Mouse (Mus musculus) urinary bladder, adult 2 months (tissue): ENCODE data around the gene Abca2. TPM values are rescaled to one million over a fixed set of nuclear protein-coding genes. Genes with fewer than 3 reads are reported as not detected.

ENCODE experiments used
- DNase-seq: peaks from one replicate; pipeline ENCODE4 v3.0.0; 2022; ENCODE audit warnings: low spot score
- polyA plus RNA-seq: library from polyadenylated mRNA; depleted of rRNA; stranded (reverse); fragments of >200 nt; gene quantifications from 2 replicates; pipeline ENCODE4 v1.2.3, GENCODE M21; 2012; rRNA removed

Abca2 gene
- polyA plus RNA-seq, 1 experiment = 6.3 TPM

- DNase-seq = no peak
Measured at GRCm38 (mm10) chr2:25493476-25493961, 65.0 kb downstream of the Abca2 start, which contains the start of gene Lcn12. TSS of gene Lcn12 (minus strand) at chr2:25493911.

- DNase-seq = no peak
Measured at GRCm38 (mm10) chr2:25496462-25496861, 68.0 kb downstream of the Abca2 start.

Other genes with a start within 250 kb of the Abca2 start
- gene Nrarp, start 247.9 kb upstream of the Abca2 start, polyA plus RNA-seq = 50.1 and 60.0 TPM in 2 replicates
- gene Tor4a, start 231.8 kb upstream of the Abca2 start, polyA plus RNA-seq = 22.6 and 25.3 TPM in 2 replicates
- 55.4 and 60.6 TPM in 2 replicates for gene Nelfb, start 217.2 kb upstream of the Abca2 start, polyA plus RNA-seq
- not detected in 2 replicates for gene Stpg3, start 214.1 kb upstream of the Abca2 start, polyA plus RNA-seq
- gene Fam166a, start 210.0 kb upstream of the Abca2 start, polyA plus RNA-seq = 0.08 and 0.10 TPM in 2 replicates
- 510 and 610 TPM in 2 replicates for gene Tubb4b, start 204.0 kb upstream of the Abca2 start, polyA plus RNA-seq
- gene Slc34a3, start 194.3 kb upstream of the Abca2 start, polyA plus RNA-seq = 0.03 TPM in 1 of 2 replicates, not detected in the other
- gene Rnf224, start 191.9 kb upstream of the Abca2 start, polyA plus RNA-seq = 0.13 and 0.19 TPM in 2 replicates
- 12.9 and 14.1 TPM in 2 replicates for gene Rnf208, start 186.4 kb upstream of the Abca2 start, polyA plus RNA-seq
- gene Cysrt1, start 186.3 kb upstream of the Abca2 start, polyA plus RNA-seq = 2.0 and 2.5 TPM in 2 replicates
- 21.0 and 23.8 TPM in 2 replicates for gene AL732309.1, start 181.8 kb upstream of the Abca2 start, polyA plus RNA-seq
- 30.7 and 34.2 TPM in 2 replicates for gene Tmem203, start 173.3 kb upstream of the Abca2 start, polyA plus RNA-seq
- 8.0 and 13.6 TPM in 2 replicates for gene Tprn, start 166.1 kb upstream of the Abca2 start, polyA plus RNA-seq
- 58.8 and 84.8 TPM in 2 replicates for gene Ssna1, start 156.3 kb upstream of the Abca2 start, polyA plus RNA-seq
- gene Anapc2, start 156.2 kb upstream of the Abca2 start, polyA plus RNA-seq = 84.5 and 88.3 TPM in 2 replicates
- gene Tmem210, start 140.6 kb upstream of the Abca2 start, polyA plus RNA-seq = not detected in 2 replicates
- 7.0 and 8.2 TPM in 2 replicates for gene Lrrc26, start 138.8 kb upstream of the Abca2 start, polyA plus RNA-seq
- gene Grin1, start 109.5 kb upstream of the Abca2 start, polyA plus RNA-seq = 1.1 TPM in 2 replicates
- gene Man1b1, start 96.4 kb upstream of the Abca2 start, polyA plus RNA-seq = 15.2 and 22.8 TPM in 2 replicates
- gene Dpp7, start 72.3 kb upstream of the Abca2 start, polyA plus RNA-seq = 36.0 and 37.3 TPM in 2 replicates
- 36.8 and 38.3 TPM in 2 replicates for gene Uap1l1, start 63.0 kb upstream of the Abca2 start, polyA plus RNA-seq
- gene Sapcd2, start 56.4 kb upstream of the Abca2 start, polyA plus RNA-seq = 1.6 and 2.5 TPM in 2 replicates
- gene Entpd2, start 32.8 kb upstream of the Abca2 start, polyA plus RNA-seq = 104 and 107 TPM in 2 replicates
- gene Npdc1, start 29.4 kb upstream of the Abca2 start, polyA plus RNA-seq = 103 and 126 TPM in 2 replicates
- gene Fut7, start 5.4 kb upstream of the Abca2 start, polyA plus RNA-seq = 0.19 and 0.29 TPM in 2 replicates
- gene Clic3, start 28.1 kb downstream of the Abca2 start, polyA plus RNA-seq = 0.69 and 2.2 TPM in 2 replicates
- gene Paxx, start 32.4 kb downstream of the Abca2 start, polyA plus RNA-seq = 50.8 and 61.1 TPM in 2 replicates
- 0.38 and 0.74 TPM in 2 replicates for gene Ptgds, start 41.3 kb downstream of the Abca2 start, polyA plus RNA-seq
- not detected in 2 replicates for gene Lcn12, start 65.2 kb downstream of the Abca2 start, polyA plus RNA-seq
- gene Fbxw5, start 72.0 kb downstream of the Abca2 start, polyA plus RNA-seq = 15.1 and 36.1 TPM in 2 replicates
- 2.3 and 2.4 TPM in 2 replicates for gene C8g, start 73.0 kb downstream of the Abca2 start, polyA plus RNA-seq
- 15.5 and 15.7 TPM in 2 replicates for gene Traf2, start 118.2 kb downstream of the Abca2 start, polyA plus RNA-seq
- gene Edf1, start 129.1 kb downstream of the Abca2 start, polyA plus RNA-seq = 222 and 224 TPM in 2 replicates
- 1.3 and 1.4 TPM in 2 replicates for gene Mamdc4, start 146.1 kb downstream of the Abca2 start, polyA plus RNA-seq
- gene Phpt1, start 146.5 kb downstream of the Abca2 start, polyA plus RNA-seq = 64.2 and 75.6 TPM in 2 replicates
- gene Ajm1, start 153.1 kb downstream of the Abca2 start, polyA plus RNA-seq = 0.47 and 0.57 TPM in 2 replicates
- 66.5 and 73.8 TPM in 2 replicates for gene Rabl6, start 179.8 kb downstream of the Abca2 start, polyA plus RNA-seq
- not detected in 2 replicates for gene Ccdc183, start 189.0 kb downstream of the Abca2 start, polyA plus RNA-seq
- 55.4 and 59.7 TPM in 2 replicates for gene Tmem141, start 193.3 kb downstream of the Abca2 start, polyA plus RNA-seq
- 22.9 and 30.6 TPM in 2 replicates for gene Fcna, start 199.3 kb downstream of the Abca2 start, polyA plus RNA-seq
- gene Lcn8, start 224.4 kb downstream of the Abca2 start, polyA plus RNA-seq = 0.94 and 1.8 TPM in 2 replicates
- 0.32 TPM in 1 of 2 replicates, not detected in the other for gene Lcn5, start 229.2 kb downstream of the Abca2 start, polyA plus RNA-seq
- gene Lcn6, start 248.1 kb downstream of the Abca2 start, polyA plus RNA-seq = 0.36 and 0.63 TPM in 2 replicates